Mouse (Mus musculus) adrenal gland, postnatal 14 days (tissue): ENCODE measurements around the gene Jakmip3. TPM values are rescaled to one million over a fixed set of nuclear protein-coding genes. Genes with fewer than 3 reads are reported as not detected.

ENCODE experiments used
- DNase-seq: peaks from one replicate; pipeline ENCODE4 v3.0.0; 2021; ENCODE audit warnings: mixed read lengths
- total RNA-seq: library from RNA; stranded (reverse); gene quantifications from 2 replicates; pipeline ENCODE4 v1.2.3, GENCODE M21; 2021

Jakmip3 gene
- total RNA-seq, 1 experiment from 2014 or later, result 3.9 TPM

DNA sequence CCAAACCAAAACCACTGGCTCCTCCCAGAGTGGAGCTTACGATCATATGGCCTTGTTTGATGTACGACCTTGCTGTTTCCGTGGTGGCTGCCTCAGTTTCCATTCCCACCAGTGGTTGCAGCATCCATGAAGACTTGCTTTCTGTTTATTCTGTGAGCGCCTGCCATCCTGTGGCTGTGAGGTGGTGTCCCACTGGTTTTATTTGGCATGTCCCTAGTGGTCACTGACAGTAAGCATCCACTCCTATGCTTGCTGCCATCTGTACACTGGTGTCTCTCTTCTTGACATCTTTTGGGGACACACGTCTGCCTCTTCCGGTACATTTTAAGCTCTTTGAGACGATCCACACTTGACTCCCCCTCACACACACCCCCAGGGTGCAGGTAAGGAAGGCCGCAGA is 7.2 kb downstream of the Jakmip3 start:
- no peak for DNase-seq

DNA sequence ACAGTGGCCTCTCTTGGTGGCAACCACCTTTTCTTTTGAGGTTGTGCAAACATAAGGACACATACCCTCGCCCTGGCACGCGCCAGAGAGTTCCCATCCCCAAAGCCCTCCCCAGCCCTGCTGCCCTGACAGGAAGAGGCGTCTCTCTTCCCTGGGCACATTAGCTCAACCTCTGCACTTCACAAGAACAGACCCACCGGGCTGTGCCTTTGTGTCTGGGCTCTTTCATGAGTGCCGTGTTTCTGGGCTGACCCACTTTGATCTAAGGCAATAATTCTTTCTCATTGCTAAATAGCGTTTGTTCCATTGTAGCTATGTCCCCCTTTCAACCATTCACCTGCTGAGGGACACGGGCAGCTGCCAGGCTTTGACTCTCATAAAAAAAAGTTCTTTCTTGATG is 7.8 kb downstream of the Jakmip3 start:
- no peak for DNase-seq

DNA sequence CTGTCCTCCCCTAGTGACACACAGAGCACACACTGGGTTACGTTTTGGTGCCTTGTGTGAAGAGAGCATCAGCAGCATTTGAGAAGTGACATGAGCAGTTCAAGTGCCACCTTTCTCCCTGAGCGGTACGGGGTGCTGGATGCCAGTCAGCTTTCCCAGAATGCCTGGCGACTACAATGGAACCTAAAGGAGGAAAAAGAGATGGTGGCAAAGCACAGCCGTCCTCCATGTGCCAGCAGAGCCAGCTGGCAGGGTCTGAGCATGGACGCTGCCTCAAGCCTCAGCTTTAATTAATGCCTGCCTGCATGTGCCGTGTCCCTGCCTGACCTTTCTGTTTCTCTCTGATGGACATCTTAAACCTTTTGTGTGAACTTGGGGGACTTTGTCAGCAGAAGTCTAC is 15.3 kb downstream of the Jakmip3 start:
- no peak for DNase-seq

DNA sequence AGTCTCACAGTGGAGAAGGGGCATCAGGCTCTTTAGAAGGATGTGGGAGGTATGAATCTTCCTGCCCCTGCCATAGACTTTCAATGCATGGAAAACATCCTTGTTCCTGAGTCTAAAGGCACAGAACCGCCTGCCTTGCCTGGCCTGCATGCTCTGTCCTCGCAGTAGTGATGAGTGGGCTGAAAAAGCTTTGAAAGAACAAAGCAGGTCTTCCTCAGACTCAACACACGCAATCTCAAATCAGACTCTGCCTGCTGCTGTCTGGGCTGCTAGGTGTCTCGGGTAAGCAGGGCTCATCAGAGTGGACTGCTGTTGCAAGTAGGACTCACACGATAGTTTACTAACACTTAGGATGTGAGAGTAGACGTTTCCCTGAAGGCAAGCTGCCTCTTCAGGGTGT is 16.6 kb downstream of the Jakmip3 start:
- DNase-seq, result no peak

DNA sequence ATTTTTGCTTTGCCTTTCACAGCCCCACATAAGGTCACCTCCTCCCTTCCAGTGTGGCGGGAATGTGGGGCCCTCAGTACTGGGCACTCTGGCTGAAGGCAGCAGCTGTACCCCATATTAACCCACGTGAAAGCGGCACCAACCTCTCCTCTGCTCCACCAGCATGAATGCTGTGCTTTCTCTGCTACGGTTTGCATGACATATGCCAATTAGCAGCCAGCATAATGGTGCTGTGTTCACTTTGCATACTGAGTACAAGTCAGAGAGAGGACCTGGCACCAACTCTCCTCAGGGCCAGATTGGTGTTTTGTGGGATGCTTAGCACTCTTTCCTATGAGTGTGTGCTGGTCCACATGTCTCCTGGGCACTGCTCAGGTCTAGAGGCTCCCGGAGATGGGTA is 19.2 kb downstream of the Jakmip3 start:
- no peak for DNase-seq

DNA sequence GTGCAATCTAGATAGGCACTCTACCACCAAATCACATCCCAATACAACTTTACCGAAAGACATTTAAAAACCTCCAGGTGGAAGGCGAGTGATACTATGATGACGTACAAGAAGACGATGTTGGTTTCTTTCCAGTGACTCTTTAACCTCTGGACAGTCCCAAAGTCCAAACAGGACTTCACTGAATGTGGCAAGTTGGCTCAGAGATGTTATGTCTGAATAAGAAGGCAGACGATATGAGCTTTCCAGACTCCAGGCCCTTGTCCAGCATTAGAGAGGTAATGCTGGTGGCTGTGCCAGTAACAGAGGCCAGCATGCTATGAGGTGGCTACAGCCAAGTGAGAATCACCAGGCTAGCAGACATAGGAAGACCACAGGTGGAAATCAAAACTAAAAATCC is 23.2 kb downstream of the Jakmip3 start:
- DNase-seq, result no peak

DNA sequence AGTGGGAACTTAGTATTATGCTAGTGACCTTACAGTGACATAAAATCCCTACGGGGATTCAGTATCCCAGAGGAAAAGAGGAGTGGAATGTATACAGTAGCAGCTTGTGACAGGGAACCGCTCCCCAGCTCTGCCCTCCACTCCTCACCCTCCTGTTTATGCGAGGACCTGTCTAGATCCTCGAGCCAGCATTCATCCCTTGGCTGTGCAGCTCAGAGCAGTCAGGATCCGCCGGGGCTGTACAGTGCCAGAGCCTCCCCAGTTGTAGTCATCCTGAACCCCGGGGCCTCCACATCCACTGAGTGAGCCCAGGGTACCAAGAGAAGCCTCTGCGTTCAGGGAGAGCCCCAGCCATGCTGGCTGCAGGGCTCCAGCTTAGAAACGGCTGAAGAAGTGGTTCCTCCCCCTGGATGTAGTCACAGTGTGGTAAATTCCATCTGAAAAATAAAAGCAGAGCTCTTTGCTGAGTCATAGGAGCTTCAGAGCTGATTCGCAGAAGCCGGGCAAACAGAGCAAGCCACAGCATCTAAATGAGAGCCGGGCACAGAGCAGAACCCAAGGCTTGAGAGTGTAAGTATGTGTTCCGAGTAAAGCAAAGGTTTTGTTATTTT is 27.6 kb downstream of the Jakmip3 start:
- DNase-seq, result peak; percentile 24

DNA sequence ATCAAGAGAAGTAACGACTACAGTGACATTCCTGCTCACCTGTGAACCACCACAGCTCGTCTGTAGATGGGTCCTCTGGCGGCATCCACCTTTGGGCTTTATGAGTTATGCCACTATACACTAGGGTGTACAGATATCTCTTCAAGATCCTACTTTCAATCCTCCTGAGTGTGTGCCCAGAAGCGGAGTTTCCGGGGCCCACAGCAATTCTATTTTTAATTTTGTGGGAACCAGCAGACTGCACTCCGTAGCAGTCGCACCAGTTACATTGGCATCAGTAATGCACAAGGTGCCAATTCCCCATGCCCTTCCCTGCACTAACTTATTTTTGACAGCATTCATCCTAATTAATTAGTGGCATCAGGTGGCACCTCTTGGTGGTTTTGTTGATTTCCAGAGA is 37.0 kb downstream of the Jakmip3 start:
- no peak for DNase-seq

DNA sequence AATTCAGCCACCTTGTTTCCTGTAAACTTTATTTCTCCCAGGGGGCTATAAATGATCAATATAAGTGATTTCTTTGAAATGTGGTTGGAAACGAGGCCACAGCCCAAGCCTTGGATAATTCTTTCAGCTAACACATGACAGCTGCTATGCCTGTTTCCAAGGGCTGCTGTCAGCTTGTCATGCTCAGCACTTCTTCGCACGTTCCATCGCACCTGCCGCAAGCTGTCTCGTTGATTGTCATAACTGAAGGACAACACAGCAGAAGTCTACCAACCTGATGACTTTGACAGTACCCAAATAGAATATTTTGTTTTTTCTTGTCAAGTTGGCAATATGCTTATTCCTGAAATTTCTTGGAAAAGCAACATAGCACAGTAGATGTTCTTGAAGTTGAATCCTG is 44.0 kb downstream of the Jakmip3 start:
- DNase-seq, result no peak

DNA sequence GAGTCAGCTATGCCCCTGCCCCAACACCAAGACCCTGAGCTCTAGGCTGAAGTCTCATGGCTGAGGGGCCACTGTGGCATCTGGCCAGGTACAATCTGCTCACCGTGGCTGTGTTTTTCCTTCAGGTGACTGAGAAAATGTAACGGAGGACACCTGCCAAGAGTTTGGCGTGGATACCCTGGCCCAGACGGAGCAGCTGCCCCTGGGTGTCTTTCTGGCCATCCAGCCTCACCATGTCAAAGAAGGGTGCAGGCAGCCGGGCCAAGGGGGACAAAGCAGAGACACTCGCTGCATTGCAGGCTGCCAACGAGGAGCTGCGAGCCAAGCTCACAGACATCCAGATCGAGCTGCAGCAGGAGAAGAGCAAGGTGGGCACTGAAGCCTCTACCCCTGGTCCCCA is 48.6 kb downstream of the Jakmip3 start:
- no peak for DNase-seq

DNA sequence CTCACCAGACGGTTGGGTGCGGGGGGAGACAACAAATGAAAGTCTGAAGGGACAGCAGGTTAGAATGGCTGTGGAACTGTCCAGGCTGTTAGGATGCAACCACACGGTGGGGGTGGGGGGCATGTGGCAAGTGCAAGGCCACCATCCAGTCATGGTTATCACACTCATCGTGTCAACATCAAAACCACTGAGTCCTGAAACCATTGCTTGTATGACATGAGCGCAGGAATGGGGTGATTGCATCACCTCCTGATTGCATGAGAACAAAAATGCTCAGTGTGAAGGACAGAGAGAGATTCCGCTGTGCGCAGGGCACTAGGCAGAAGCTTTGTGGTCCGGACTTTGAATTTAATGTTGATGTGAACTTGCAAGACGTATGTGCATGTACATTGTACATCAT is 62.2 kb downstream of the Jakmip3 start:
- peak; percentile 65 for DNase-seq

DNA sequence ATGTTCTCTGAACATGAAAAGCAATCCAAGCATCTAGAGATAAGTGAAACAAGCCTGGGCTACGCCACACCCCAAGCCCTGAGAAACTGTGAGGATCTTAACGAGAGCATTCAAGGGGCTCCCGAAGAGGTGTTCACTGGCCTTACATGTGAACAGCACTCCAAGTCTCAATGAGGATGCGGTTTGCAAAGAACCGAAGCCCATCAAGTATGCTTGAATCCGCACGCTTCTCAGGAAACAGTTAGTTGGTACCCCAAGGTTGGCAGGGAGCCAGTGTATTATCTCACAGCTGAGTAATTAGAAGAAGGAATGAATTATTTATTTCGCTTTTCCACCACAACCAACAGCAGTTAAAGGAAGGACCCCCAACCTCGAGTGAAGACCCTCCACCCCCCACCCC is 62.7 kb downstream of the Jakmip3 start:
- no peak for DNase-seq

DNA sequence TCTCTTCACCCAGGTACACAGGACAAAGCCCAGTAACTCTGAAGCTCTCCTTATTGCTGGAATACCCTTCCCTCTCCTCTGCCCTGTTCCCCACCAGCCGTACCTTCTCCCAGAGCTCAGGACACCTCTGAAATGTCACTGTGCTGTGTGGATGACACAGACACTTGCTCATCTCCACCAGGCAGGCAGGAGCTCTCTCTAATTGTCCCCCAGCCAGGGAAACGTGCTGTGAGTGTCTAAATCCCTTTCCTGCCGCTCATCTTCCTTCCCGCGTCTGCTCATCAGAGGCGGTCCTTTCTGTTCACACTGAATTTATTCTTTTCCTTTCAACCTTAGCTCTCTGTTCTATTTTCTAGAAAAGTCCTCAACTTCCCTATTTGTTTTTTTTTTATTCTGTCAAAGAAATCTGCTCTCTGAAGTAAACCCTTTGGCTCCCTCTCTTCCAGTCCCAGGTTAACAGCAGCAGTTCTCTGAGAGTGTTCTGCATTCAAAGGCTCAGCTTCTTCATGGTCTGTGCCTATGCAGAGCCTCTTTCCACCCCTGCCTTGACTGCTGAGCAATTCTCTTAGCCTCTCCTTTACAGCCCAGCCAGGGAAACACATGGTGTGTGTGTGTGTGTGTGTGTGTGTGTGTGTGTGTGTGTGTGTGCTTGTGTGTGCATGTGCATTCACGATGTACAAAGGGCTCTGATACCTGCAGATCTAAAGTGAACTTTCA is 69.4 kb downstream of the Jakmip3 start:
- DNase-seq, result no peak

DNA sequence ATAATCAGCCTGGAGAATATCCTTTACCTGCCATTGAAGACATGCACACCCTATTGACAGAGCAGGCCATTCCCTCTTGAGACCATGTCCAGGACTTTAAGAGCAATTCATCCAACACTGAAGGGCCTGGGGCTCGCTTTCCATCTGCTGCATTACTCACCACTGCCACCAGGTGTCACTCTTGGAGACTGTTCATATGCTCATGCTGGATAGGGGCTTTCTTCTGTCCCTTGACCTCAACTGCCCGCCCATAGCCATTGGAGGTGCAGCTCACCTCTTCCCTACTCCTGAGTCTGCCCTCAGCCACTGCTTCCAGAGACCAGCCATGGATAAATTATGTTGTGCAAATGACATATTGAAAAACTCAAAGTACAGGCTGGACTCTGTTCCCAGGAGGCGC is 70.5 kb downstream of the Jakmip3 start:
- peak; percentile 65 for DNase-seq

DNA sequence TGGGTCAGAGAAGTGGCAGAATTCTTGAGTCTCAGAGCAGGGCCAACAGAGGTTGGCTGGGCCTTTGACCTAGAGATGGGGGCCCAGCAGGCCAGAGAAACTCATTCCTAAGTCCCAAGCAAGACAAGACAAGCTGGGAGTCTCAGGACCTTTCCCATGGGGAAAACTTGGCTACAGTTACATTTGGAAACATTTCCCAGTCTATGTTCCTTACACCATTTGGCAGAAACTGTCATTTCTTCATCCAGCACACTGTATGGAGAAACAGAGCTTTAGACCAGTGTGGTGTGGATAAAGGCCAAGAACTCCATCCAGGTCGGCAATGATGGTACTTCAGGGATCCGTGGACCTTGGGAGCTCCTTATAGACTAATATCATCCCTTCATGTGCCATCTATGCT is 71.1 kb downstream of the Jakmip3 start:
- DNase-seq, result peak; percentile 43

DNA sequence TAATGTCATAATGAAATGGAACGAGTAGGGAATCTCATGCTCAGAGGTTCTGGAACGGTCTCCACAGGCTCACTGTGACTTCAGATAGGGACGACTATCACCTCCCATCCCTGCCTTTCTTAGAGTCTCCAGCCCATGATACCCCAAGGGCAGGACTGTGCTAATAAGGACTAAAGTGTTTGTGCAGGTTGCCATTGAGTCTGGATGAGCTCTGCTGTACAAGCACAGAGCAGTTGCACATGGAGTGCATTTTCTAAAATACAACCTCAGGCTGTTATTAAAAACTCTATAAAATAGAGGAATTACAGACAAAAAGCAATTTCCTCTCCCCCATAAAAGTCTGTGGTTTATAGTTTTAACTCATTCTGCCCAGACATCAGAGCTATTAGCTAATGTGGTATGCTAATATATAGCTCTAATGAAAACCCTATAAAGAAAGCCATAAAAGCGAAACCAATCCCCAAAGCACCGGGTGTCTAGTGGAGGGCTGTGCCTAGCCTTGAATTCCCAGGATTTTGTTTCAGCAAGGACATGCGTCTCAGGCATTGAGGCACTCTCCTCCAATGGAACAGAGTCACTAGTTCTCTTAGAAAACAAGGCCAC is 72.3 kb downstream of the Jakmip3 start:
- no peak for DNase-seq

DNA sequence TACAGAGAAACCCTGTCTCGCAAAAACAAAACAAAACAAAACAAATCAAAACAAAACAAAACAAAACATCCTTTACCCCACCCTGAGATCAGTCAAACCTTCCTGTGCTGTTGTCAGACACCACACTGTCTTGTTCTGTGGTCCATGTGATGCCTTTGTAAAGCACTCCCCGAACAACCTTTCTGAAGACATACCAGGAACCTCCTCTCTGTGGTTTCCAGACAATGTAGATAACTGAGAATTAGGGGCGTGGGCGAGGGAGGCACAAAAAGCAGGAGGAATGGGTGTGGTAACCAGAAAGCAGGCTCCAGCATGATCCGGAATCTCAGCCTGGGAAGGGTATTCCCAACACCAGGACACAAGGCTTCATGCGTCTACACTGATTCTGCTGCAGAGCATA is 74.6 kb downstream of the Jakmip3 start:
- DNase-seq, result no peak

DNA sequence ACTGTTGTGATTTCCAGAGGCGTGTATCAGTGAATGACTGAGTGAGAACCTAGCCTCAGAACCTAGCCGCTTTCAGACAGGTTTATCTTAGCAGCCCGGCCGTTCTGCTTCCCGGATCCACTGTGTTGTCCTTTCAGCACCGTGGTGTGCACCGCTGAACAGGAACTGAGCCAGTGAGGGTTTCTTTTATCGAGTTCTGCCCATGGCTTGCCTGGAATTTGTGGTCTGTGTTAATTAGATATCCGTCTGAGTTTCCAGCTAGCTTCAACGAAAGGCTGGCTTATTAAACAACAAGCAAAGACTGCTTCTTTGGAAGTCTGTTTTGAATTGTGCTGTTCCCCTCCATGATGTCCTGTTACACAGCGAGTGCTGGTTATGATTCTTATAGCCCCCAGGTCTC is 75.8 kb downstream of the Jakmip3 start:
- DNase-seq, result no peak

DNA sequence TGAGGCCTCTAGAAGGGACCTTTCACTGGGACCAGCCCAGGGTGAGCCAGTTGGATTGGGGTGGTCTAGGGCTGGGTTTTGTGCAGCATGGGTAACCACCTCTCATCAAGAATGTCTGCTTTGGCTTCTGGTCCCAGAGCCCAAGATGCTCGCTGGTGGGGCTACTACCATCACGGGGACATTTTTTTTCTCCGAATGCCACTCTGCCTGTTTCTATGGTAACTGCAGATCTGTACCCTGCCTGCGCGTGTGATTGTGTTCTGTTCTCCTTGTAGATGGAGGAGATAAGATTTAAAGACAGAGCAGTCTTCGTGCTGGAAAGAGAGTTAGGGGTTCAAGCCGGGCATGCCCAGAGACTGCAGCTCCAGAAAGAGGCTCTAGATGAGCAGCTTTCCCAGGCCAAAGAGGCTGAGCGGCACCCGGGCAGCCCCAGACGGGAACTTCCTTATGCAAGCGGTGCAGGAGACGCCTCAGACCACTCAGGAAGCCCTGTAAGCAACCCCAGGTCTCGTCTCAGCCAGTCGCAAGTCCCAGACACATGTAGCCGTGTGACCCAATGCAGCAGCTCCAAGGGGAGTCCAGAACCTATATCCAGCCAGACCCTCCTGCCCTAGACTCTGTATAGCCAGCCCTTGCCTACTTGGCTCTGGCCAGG is 76.8 kb downstream of the Jakmip3 start:
- DNase-seq, result no peak

DNA sequence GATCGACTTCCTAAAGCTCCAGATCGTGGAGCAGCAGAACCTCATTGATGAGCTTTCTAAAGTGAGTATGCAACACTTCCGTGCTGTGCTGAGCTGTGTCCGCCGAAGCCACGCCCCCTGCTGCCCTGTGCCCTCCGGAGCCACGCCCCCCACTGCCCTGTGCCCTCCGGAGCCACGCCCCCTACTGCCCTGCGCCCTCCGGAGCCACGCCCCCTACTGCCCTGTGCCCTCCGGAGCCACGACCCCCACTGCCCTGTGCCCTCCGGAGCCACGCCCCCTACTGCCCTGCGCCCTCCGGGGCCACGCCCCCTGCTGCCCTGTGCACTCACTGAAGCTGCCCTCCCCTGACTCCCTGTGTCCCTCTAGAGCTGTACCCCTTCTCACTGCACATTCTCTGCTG is 80.4 kb downstream of the Jakmip3 start:
- peak; percentile 18 for DNase-seq

DNA sequence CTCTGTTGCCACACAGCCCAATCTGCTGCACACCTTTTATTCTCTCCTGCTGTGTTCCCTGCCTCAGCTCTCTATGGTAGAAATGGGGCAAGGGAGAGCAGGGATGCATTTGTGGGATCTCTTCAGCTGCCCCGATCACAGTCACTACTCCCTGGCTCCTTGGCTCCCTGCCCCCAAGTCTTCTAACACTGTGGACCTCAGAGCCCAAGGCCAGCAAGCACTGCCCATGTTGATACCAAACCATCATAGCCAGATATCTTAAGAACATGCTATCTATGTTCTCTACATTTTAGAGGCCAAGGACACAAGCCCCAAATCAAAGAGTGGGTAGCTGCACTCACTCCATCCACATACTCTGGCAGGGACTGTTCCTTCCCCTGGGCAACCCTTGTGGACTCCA is 80.8 kb downstream of the Jakmip3 start:
- no peak for DNase-seq

DNA sequence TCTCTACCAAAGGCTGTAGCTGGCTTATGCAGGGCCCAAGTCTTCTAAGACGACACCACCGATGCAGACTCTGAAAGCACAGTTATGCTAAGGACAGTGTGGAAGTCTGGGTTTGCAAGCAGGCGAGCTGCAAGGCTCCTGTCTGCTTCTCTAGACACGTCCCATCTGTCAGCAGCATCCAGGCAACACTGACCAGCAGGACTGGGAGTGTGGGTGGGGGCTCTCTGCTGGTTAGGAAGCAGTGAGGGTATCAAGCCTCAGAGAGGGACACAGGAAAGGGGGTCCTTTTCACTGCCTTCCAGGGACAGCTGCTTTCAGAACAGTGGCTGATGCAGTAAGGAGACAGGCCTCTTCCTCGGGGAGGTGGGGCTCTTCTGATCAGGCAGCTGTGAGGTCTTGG is 86.6 kb downstream of the Jakmip3 start:
- DNase-seq, result no peak

DNA sequence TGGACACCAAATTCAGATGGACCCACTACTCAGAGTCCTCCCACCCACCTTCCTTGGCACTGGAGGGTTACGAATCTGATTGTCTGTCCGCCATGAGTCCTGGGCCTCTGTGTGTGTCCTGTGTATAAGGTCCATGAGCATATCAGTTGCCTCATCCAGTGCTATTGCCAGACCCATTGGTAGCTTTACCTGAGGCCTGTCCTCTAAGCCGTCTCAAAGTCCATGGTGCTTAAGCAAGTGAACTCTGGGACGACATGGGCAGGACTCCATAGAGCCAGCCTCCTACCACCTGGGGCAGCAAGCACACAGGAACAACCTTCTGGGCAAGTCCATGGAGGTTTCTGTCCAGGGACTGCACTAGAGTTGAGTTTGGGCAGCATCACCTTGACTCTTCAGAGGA is 90.7 kb downstream of the Jakmip3 start:
- DNase-seq, result no peak

DNA sequence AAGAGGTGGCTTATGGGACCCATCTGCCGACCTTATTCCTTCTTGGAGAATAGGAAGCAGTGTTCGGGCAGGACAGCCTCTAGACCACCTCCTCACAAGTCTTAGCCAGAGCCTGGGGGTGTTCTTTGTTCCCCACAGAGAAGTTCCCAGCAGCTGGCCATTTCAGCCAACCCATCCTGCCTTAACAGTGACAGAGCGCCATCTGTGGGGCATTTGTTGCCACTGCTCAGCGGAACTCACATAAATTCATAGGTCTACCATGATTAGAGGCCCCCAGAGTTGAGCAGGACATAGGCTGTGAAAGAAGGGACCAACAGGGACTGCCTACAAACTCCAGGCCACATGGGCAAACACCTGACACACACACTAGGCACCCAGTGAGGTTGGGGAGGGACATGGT is 122.9 kb downstream of the Jakmip3 start:
- no peak for DNase-seq
